8 mouse cellular contexts compared by ENCODE assay signal in the genomic region with DNA sequence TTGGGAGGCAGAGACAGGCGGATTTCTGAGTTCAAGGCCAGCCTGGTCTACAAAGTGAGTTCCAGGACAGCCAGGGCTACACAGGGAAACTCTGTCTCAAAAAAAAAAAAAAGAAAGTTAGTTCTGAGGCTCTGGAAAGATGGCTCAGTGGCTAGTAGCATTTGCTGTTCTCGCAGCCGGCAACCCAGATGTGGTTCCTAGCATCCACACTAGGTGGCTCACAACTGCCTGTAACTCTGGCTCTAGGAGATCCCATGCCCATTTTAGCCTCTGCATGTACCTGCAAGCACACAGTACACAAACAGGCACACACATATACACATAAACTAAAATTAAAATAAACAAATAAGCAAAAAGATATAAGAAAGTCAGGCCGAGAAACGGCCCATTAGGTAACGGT. TPM values are rescaled to one million over a fixed set of nuclear protein-coding genes. Genes with fewer than 3 reads are reported as not detected.
DNase-seq lines count a peak whose midpoint lies in the region.

No protein-coding gene starts in this region.

- peak; percentile 31 for DNase-seq in gastrocnemius, adult 18-20 months (ENCODE audit: low spot score)
- DNase-seq in gastrocnemius, postnatal 25 days = no peak
- peak; percentile 5 for DNase-seq in ovary, postnatal 14 days (ENCODE audit: low spot score)
- DNase-seq in ovary, adult 18-20 months (ENCODE audit: low spot score) = no peak
- peak; percentile 19 for DNase-seq in adrenal gland, postnatal 25 days
- peak; percentile 49 for DNase-seq in kidney, postnatal 10 days
- DNase-seq in right cerebral cortex, postnatal 14 days = peak; percentile 19
- no peak for DNase-seq in spleen, postnatal 4 days (ENCODE audit: low spot score in 2 of 2)

RNA-seq across cellular contexts. Expression of a gene that starts 35.4 kb away (rescaled TPM):
- total RNA-seq in gastrocnemius, adult 18-20 months (2021) = 10 to 100 TPM; 21.0 to 21.8 TPM
- total RNA-seq in gastrocnemius, postnatal 25 days (2021) = 10 to 100 TPM; 15.8 to 17.6 TPM
- total RNA-seq in adrenal gland, postnatal 25 days (2021) = 39.5 and 46.2 TPM in 2 replicates

Comparison
In these comparisons a context has a peak if more than half of its experiments do, and no peak if none do; other contexts are left out.
1. DNase-seq: peak in gastrocnemius, adult 18-20 months (single experiment), ovary, postnatal 14 days (single experiment), adrenal gland, postnatal 25 days (single experiment), kidney, postnatal 10 days (single experiment) and right cerebral cortex, postnatal 14 days (single experiment); none in gastrocnemius, postnatal 25 days (single experiment), ovary, adult 18-20 months (single experiment) and spleen, postnatal 4 days (0 of 2).